Mouse (Mus musculus): ENCODE results near the gene Nptxr. TPM values are rescaled to one million over a fixed set of nuclear protein-coding genes. Genes with fewer than 3 reads are reported as not detected.

Gene Nptxr
- polyA plus RNA-seq, 1 experiment from 2014 or later, result 62.1 TPM

GRCm38 (mm10) chr15:79833251-79834050 lies 28.9 kb upstream of the Nptxr start:
- peaks cover 45% of the 10 kb centered on the region for H3K4me1 ChIP-seq (ENCODE audit: control insufficient read depth, insufficient read depth, low read length)

GRCm38 (mm10) chr15:79832064-79832900 lies 27.7 kb upstream of the Nptxr start:
- H3K36me3 ChIP-seq (ENCODE audit: control insufficient read depth, insufficient read depth, low read length), result peaks cover 6% of the 10 kb centered on the region; the same call in 1 of the 2 replicates
- WGBS, result 9% methylated on average over 18 of the region's 18 CpGs
- peak overlapping the region; percentile 93 for H3K9ac ChIP-seq (ENCODE audit: low read depth, low read length)
- H3K27ac ChIP-seq (ENCODE audit: low read length), result peak overlapping the region; percentile 99
- H3K9me3 ChIP-seq (replicated peaks; ENCODE audit: control insufficient read depth, low read length, poor library complexity, severe bottlenecking), result no peaks in the 10 kb centered on the region
- H3K4me2 ChIP-seq (ENCODE audit: low read length), result peak overlapping the region; percentile 77
- peak overlapping the region; percentile 56 for H3K4me3 ChIP-seq (ENCODE audit: low read depth, low read length)
- no peak for ATAC-seq
- H3K4me1 ChIP-seq (ENCODE audit: control insufficient read depth, insufficient read depth, low read length), result peaks cover 57% of the 10 kb centered on the region
- no peaks in the 10 kb centered on the region for H3K27me3 ChIP-seq (ENCODE audit: control insufficient read depth, insufficient read depth, low read depth, low read length)

More at GRCm38 (mm10) chr15:79833251-79834050, 28.9 kb upstream of the Nptxr start:
- Histone ChIP-seq H3K9me3 (replicated peaks; ENCODE audit: control insufficient read depth, low read length, poor library complexity, severe bottlenecking) (no peaks in the 10 kb centered on the region), H3K27ac (ENCODE audit: low read length) (peak overlapping the region; percentile 99), H3K36me3 (ENCODE audit: control insufficient read depth, insufficient read depth, low read length) (peaks cover 3% of the 10 kb centered on the region; the same call in 1 of the 2 replicates), H3K9ac (ENCODE audit: low read depth, low read length) (peak overlapping the region; percentile 93), H3K4me3 (ENCODE audit: low read depth, low read length) (peak overlapping the region; percentile 56), H3K27me3 (ENCODE audit: control insufficient read depth, insufficient read depth, low read depth, low read length) (no peaks in the 10 kb centered on the region), H3K4me2 (ENCODE audit: low read length) (peak overlapping the region; percentile 77)
- peak; percentile 27 for ATAC-seq
- WGBS, result under 1% methylated on average over 36 of the region's 41 CpGs

- Histone ChIP-seq H3K9me3 (replicated peaks; ENCODE audit: control insufficient read depth, low read length, poor library complexity, severe bottlenecking) (no peaks in the 10 kb centered on the region), H3K27ac (ENCODE audit: low read length) (no peak overlapping the region), H3K36me3 (ENCODE audit: control insufficient read depth, insufficient read depth, low read length) (peaks cover 6% of the 10 kb centered on the region; the same call in 1 of the 2 replicates), H3K4me1 (ENCODE audit: control insufficient read depth, insufficient read depth, low read length) (peaks cover 66% of the 10 kb centered on the region), H3K27me3 (ENCODE audit: control insufficient read depth, insufficient read depth, low read depth, low read length) (no peaks in the 10 kb centered on the region), H3K4me2 (ENCODE audit: low read length) (no peak overlapping the region), H3K9ac (ENCODE audit: low read depth, low read length) (peak overlapping the region; percentile 15; the same call in 1 of the 2 replicates), H3K4me3 (ENCODE audit: low read depth, low read length) (no peak overlapping the region)
- 10% methylated on average over 4 of the region's 4 CpGs for WGBS
- no peak for ATAC-seq
Observed at GRCm38 (mm10) chr15:79830388-79830787, 25.8 kb upstream of the Nptxr start.

GRCm38 (mm10) chr15:79829431-79829830 lies 24.9 kb upstream of the Nptxr start:
- H3K9ac ChIP-seq (ENCODE audit: low read depth, low read length), result no peak overlapping the region
- H3K4me2 ChIP-seq (ENCODE audit: low read length), result no peak overlapping the region
- WGBS, result 70% methylated on average over 5 of the region's 5 CpGs
- H3K27ac ChIP-seq (ENCODE audit: low read length), result no peak overlapping the region
- no peak for ATAC-seq
- H3K36me3 ChIP-seq (ENCODE audit: control insufficient read depth, insufficient read depth, low read length), result peaks cover 6% of the 10 kb centered on the region; the same call in 1 of the 2 replicates
- peaks cover 62% of the 10 kb centered on the region for H3K4me1 ChIP-seq (ENCODE audit: control insufficient read depth, insufficient read depth, low read length)
- H3K9me3 ChIP-seq (replicated peaks; ENCODE audit: control insufficient read depth, low read length, poor library complexity, severe bottlenecking), result no peaks in the 10 kb centered on the region
- H3K4me3 ChIP-seq (ENCODE audit: low read depth, low read length), result no peak overlapping the region
- no peaks in the 10 kb centered on the region for H3K27me3 ChIP-seq (ENCODE audit: control insufficient read depth, insufficient read depth, low read depth, low read length)

- Histone ChIP-seq H3K27me3 (ENCODE audit: control insufficient read depth, insufficient read depth, low read depth, low read length) (no peaks in the 10 kb centered on the region), H3K9ac (ENCODE audit: low read depth, low read length) (peak overlapping the region; percentile 31; the same call in 1 of the 2 replicates), H3K4me3 (ENCODE audit: low read depth, low read length) (no peak overlapping the region), H3K4me2 (ENCODE audit: low read length) (peak overlapping the region; percentile 29; the same call in 1 of the 2 replicates), H3K4me1 (ENCODE audit: control insufficient read depth, insufficient read depth, low read length) (peaks cover 62% of the 10 kb centered on the region), H3K27ac (ENCODE audit: low read length) (no peak overlapping the region), H3K9me3 (replicated peaks; ENCODE audit: control insufficient read depth, low read length, poor library complexity, severe bottlenecking) (no peaks in the 10 kb centered on the region), H3K36me3 (ENCODE audit: control insufficient read depth, insufficient read depth, low read length) (peaks cover 7% of the 10 kb centered on the region)
- no peak for ATAC-seq
- 62% methylated on average over 46 of the region's 46 CpGs for WGBS
Observed at GRCm38 (mm10) chr15:79828366-79829035, 23.9 kb upstream of the Nptxr start.

- peak overlapping the region; percentile 29; the same call in 1 of the 2 replicates for H3K4me2 ChIP-seq (ENCODE audit: low read length)
- peaks cover 61% of the 10 kb centered on the region for H3K4me1 ChIP-seq (ENCODE audit: control insufficient read depth, insufficient read depth, low read length)
- H3K9me3 ChIP-seq (replicated peaks; ENCODE audit: control insufficient read depth, low read length, poor library complexity, severe bottlenecking), result no peaks in the 10 kb centered on the region
- H3K27me3 ChIP-seq (ENCODE audit: control insufficient read depth, insufficient read depth, low read depth, low read length), result no peaks in the 10 kb centered on the region
- H3K4me3 ChIP-seq (ENCODE audit: low read depth, low read length), result no peak overlapping the region
- H3K36me3 ChIP-seq (ENCODE audit: control insufficient read depth, insufficient read depth, low read length), result peaks cover 13% of the 10 kb centered on the region
- ATAC-seq, result no peak
- 82% methylated on average over 11 of the region's 11 CpGs for WGBS
- peak overlapping the region; percentile 37 for H3K9ac ChIP-seq (ENCODE audit: low read depth, low read length)
- no peak overlapping the region for H3K27ac ChIP-seq (ENCODE audit: low read length)
Observed at GRCm38 (mm10) chr15:79827778-79828210, 23.2 kb upstream of the Nptxr start.

GRCm38 (mm10) chr15:79827061-79827777 lies 22.7 kb upstream of the Nptxr start:
- Histone ChIP-seq H3K4me2 (ENCODE audit: low read length) (no peak overlapping the region), H3K9ac (ENCODE audit: low read depth, low read length) (peak overlapping the region; percentile 37), H3K27me3 (ENCODE audit: control insufficient read depth, insufficient read depth, low read depth, low read length) (no peaks in the 10 kb centered on the region), H3K4me1 (ENCODE audit: control insufficient read depth, insufficient read depth, low read length) (peaks cover 55% of the 10 kb centered on the region), H3K9me3 (replicated peaks; ENCODE audit: control insufficient read depth, low read length, poor library complexity, severe bottlenecking) (no peaks in the 10 kb centered on the region), H3K36me3 (ENCODE audit: control insufficient read depth, insufficient read depth, low read length) (peaks cover 13% of the 10 kb centered on the region), H3K27ac (ENCODE audit: low read length) (no peak overlapping the region), H3K4me3 (ENCODE audit: low read depth, low read length) (no peak overlapping the region)
- 86% methylated on average over 14 of the region's 14 CpGs for WGBS
- ATAC-seq, result peak; percentile 12; the same call in 1 of the 2 replicates
